Mouse (Mus musculus) liver, embryonic 14.5 days (tissue): ENCODE results near the gene Mapkapk2. TPM values are rescaled to one million over a fixed set of nuclear protein-coding genes. Genes with fewer than 3 reads are reported as not detected.

Source experiments
- ATAC-seq: fragments of 200-750 bp; cut with Nextera tagmentation; 2 replicates; pipeline ENCODE4 v1.8.0; 2017; ENCODE audit warnings: moderate number of reproducible peaks, mild to moderate bottlenecking, moderate library complexity; ENCODE audit not compliant: insufficient read depth
- DNase-seq, 3 experiments: peaks; one replicate each; pipeline ENCODE4 v3.0.0-alpha.2; 2012 to 2013; ENCODE audit warnings: low read depth in 3 of 3, low spot score in 3 of 3
- H3K27ac ChIP-seq: fragments of 300-500 bp; sonication (generic); 2 replicates; pipeline ENCODE4 v1.5.1; 2014; ENCODE audit warnings: moderate library complexity, mild to moderate bottlenecking, control low read depth, inconsistent platforms
- H3K27me3 ChIP-seq: fragments of 300-500 bp; sonication (generic); 2 replicates; pipeline ENCODE4 v1.6.1; 2014; ENCODE audit warnings: mild to moderate bottlenecking, low read length, moderate library complexity; ENCODE audit not compliant: control insufficient read depth, insufficient read depth
- H3K36me3 ChIP-seq: fragments of 300-500 bp; sonication (generic); replicated peaks from 2 replicates; pipeline ENCODE4 v1.6.1; 2014; ENCODE audit warnings: low read depth; ENCODE audit not compliant: control insufficient read depth, insufficient read depth
- H3K4me1 ChIP-seq, 2 experiments: fragments of 200-500 bp in 1 of 2; fragments of 300-500 bp in 1 of 2; sonication (generic) in 1 of 2; replicated peaks; 2 replicates each; pipeline ENCODE4 v1.6.1; 2012 to 2014; ENCODE audit warnings: antibody characterized with exemption in 1 of 2, inconsistent platforms in 1 of 2, low read length in 1 of 2; ENCODE audit not compliant: control insufficient read depth in 2 of 2, insufficient read depth in 2 of 2
- H3K4me2 ChIP-seq: fragments of 300-500 bp; sonication (generic); 2 replicates; pipeline ENCODE4 v1.6.1; 2014; ENCODE audit warnings: low read depth, mild to moderate bottlenecking, control low read depth, moderate library complexity
- H3K4me3 ChIP-seq, 2 experiments: fragments of 200-500 bp in 1 of 2; fragments of 300-500 bp in 1 of 2; sonication (generic) in 1 of 2; 2 replicates each; pipeline ENCODE4 v1.5.1; 2012 to 2014; ENCODE audit warnings: low read depth in 2 of 2, low read length in 2 of 2, mild to moderate bottlenecking in 2 of 2, control low read depth in 1 of 2, inconsistent platforms in 1 of 2, moderate library complexity in 1 of 2; ENCODE audit not compliant: insufficient read depth in 1 of 2
- H3K9ac ChIP-seq: fragments of 300-500 bp; sonication (generic); replicated peaks from 2 replicates; pipeline ENCODE4 v1.6.1; 2014; ENCODE audit warnings: mild to moderate bottlenecking, control low read depth, moderate library complexity
- H3K9me3 ChIP-seq: fragments of 300-500 bp; sonication (generic); 2 replicates; pipeline ENCODE4 v1.6.1; 2016; ENCODE audit warnings: low read length, mixed read lengths; ENCODE audit not compliant: control insufficient read depth
- CTCF ChIP-seq: IDR thresholded peaks from 2 replicates; pipeline ENCODE4 v1.5.1; 2016; ENCODE audit warnings: antibody characterized with exemption, low read depth, control low read depth
- EP300 ChIP-seq: IDR thresholded peaks from 2 replicates; pipeline ENCODE4 v1.6.1; 2016; ENCODE audit warnings: antibody characterized with exemption, low read depth
- WGBS: fragments of 180-500 bp; shearing (Covaris S2); extraction: QIAGEN DNeasy Blood & Tissue Kit; methylation state at CpG from one replicate; pipeline ENCODE4 v1.1.7; 2014; ENCODE audit not compliant: insufficient replicate concordance; 5-methylcytosine and 5-hydroxymethylcytosine counted together
- polyA plus RNA-seq, 2 experiments: library from polyadenylated mRNA; depleted of rRNA in 1 of 2; stranded (reverse) in 1 of 2; unstranded in 1 of 2; fragments of >200 nt; fragmentation: Nextera tagmentation in 1 of 2; extraction: Ambion mirVana in 1 of 2; gene quantifications; 2 replicates each; pipeline versions ENCODE4 v1.2.1 to v1.2.3; 2012 to 2014

The Mapkapk2 gene
- polyA plus RNA-seq, 2 experiments: 12.9 to 13.6 TPM

DNA sequence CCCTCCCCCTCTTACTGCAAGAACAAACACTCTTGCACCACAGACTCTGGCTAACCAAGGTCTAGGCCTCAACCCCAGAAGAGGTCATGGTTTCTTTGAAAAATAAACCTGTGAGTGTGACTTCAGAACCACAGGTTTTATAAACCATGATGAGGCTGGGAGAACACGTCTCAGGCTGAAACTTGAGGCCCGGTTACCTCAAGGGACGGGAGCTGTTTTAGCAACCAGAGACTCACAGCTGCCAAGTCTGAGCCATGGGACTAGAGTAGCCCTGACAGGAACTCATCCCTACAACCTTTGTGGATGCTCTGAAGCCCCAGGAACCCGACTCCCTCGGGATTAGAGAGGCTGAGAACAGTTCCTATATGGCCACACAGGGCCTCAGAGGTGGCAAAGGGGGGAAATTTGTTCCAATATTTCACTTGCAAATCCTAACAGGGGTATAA is 48.2 kb downstream of the Mapkapk2 start:
- H3K27ac ChIP-seq: no peak overlapping the region
- H3K9ac ChIP-seq: no peak overlapping the region
- no peaks in the 10 kb centered on the region for H3K36me3 ChIP-seq
- WGBS: 73% methylated on average over 5 of the region's 5 CpGs
- no peak overlapping the region for H3K4me3 ChIP-seq
- TF ChIP-seq EP300 (no peak), CTCF (no peak)
- no peaks in the 10 kb centered on the region for H3K27me3 ChIP-seq
- no peak for DNase-seq
- H3K4me2 ChIP-seq: no peak overlapping the region
- no peaks in the 10 kb centered on the region; a peak in 1 of 4 replicates for H3K4me1 ChIP-seq
- ATAC-seq: no peak
- H3K9me3 ChIP-seq: no peaks in the 10 kb centered on the region

DNA sequence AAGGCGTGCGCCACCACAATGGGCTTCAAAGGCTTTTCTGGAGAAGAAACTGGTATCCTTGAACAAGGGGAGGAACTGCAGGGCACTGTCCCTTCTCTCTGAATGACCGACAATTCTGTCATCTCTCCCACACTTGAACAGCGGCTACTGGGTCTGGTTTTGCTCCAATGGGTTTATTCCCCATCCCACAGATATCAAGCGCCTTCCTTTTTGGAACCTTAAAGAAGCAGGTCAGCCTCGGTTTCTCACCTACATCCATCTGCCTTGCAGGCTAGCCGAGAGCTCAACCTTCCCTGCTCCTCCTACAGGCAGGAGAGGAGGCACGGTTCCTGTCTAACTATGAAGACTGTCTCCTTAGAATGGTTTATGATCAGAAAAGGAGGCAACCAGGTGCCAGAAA is 48.7 kb downstream of the Mapkapk2 start:
- no peaks in the 10 kb centered on the region for H3K27me3 ChIP-seq
- no peak for DNase-seq
- no peaks in the 10 kb centered on the region for H3K9me3 ChIP-seq
- H3K4me2 ChIP-seq: no peak overlapping the region
- H3K4me3 ChIP-seq: no peak overlapping the region
- WGBS: 64% methylated on average over 8 of the region's 8 CpGs
- no peaks in the 10 kb centered on the region for H3K36me3 ChIP-seq
- H3K27ac ChIP-seq: no peak overlapping the region
- H3K4me1 ChIP-seq: no peaks in the 10 kb centered on the region; a peak in 1 of 4 replicates
- TF ChIP-seq CTCF (no peak), EP300 (no peak)
- H3K9ac ChIP-seq: no peak overlapping the region
- ATAC-seq: no peak

- no peak overlapping the region for H3K27ac ChIP-seq
- no peak for TF ChIP-seq EP300
- TF ChIP-seq CTCF: no peak
- WGBS: 56% methylated on average over 6 of the region's 6 CpGs
- H3K36me3 ChIP-seq: no peaks in the 10 kb centered on the region
- no peak overlapping the region for H3K9ac ChIP-seq
- H3K4me3 ChIP-seq: no peak overlapping the region
- DNase-seq (no peak), ATAC-seq (no peak)
- no peaks in the 10 kb centered on the region for H3K9me3 ChIP-seq
- no peaks in the 10 kb centered on the region; a peak in 1 of 4 replicates for H3K4me1 ChIP-seq
- no peak overlapping the region for H3K4me2 ChIP-seq
- H3K27me3 ChIP-seq: no peaks in the 10 kb centered on the region
These were observed 49.3 kb downstream of the Mapkapk2 start for GRCm38 (mm10) chr1:131048121-131048863.

GRCm38 (mm10) chr1:131046607-131047006 is 51.0 kb downstream of the Mapkapk2 start:
- Histone ChIP-seq H3K4me1 (no peaks in the 10 kb centered on the region), H3K9me3 (no peaks in the 10 kb centered on the region), H3K9ac (no peak overlapping the region), H3K27me3 (no peaks in the 10 kb centered on the region), H3K27ac (no peak overlapping the region), H3K4me3 (no peak overlapping the region), H3K4me2 (no peak overlapping the region), H3K36me3 (no peaks in the 10 kb centered on the region)
- 70% methylated on average over 10 of the region's 10 CpGs for WGBS
- no peak for TF ChIP-seq EP300
- no peak for ATAC-seq
- no peak for DNase-seq

DNA sequence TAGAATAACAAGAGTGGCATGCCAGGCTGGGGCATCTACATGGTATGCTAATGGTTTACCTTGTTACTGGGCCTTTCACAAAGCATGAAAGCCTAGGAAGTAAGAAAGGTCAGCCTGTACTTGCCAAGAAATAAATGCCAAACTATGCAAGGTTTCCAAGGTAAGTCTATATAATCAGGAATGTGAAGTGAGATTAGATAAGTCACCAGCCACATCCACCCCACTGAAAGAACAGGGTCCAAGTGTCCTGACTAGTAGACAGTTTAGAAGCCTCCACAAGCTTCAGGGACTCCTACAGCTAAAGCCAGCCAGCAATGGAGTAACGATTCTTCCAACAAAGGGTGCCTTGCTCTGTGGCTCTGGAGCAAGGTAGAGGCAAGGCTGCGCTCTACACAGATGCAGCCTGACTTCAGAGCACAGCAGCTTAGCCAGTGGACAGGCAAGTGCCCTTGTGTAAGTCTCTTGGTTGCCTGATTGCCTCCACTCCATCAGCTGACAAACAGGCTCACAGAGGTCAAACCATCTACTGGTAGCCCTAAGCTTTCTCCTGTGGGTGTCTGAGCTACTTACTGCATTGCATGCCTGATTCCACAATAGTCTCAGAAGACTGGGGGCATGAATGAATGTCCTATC is 51.8 kb downstream of the Mapkapk2 start:
- WGBS: 67% methylated on average over 2 of the region's 2 CpGs
- TF ChIP-seq CTCF (no peak), EP300 (no peak)
- ATAC-seq: no peak

More for the DNA sequence above, 51.8 kb downstream of the Mapkapk2 start:
- no peak for DNase-seq
- Histone ChIP-seq H3K4me1 (no peaks in the 10 kb centered on the region), H3K4me2 (no peak overlapping the region), H3K27me3 (no peaks in the 10 kb centered on the region), H3K9ac (no peak overlapping the region), H3K9me3 (no peaks in the 10 kb centered on the region), H3K36me3 (no peaks in the 10 kb centered on the region), H3K27ac (no peak overlapping the region), H3K4me3 (no peak overlapping the region)
